Mouse (Mus musculus): Measurements from ENCODE around the gene Zdhhc13. TPM values are rescaled to one million over a fixed set of nuclear protein-coding genes. Genes with fewer than 3 reads are reported as not detected.
A peak's percentile ranks its signal among the peaks of the same experiment; 100 is the strongest.

The Zdhhc13 gene
- total RNA-seq, 4 experiments from 2014 or later, result 11.2 to 13.8 (median 12.7) TPM

DNA sequence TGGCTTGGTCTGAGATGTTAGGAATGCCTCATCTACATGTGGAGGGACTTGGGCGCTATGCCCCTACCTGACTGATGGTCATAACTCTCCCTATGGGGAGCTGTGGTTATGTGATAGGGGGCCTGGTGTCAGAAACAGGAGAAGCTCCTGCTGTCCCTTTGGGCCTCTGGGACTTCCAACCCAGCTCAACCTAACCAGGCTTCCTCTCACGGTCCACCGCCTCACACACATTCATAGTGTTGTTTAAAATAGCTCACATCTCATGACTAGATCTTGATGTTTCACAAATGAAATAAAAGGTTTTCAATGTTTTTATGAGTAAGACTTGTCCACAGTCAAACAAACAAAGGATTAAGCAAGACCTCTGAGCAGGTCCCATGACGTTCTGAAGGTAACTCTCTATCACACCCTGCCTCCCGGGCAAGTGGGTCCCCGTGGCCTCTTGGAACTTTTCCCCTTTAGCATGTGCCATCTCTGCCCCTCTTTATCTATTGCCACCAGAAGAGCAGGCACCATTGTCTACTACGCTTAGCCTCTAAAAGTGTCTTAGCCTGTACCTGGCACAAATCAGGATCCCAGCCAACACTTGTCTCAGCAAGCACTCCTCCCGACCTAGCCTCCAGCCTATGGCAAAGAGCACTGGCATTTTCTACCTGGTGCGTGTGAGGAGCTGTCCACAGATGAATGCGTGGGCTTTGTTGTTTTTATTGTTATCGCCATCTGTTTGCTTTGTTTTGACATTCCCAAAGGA, 3.9 kb upstream of the Zdhhc13 start:
- no peak for DNase-seq (ENCODE audit: low spot score)

DNA sequence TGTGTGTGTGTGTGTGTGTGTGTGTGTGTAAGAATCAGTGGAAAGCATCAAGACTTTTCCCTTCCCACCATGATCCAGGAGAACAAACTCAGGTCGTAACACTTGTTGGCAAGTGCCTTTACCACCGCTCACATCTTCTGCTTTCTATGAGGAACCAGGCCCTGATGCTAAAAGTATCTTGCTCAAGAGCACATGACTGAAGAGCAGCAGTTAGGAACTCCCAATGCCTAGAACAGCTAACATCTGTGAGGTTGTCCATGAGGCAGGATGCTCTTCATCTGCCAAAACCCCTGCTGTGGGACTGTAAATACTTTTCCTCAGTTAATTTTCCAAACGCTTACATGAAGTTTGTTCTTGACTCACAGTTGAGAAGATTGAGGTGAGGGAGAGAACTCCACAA, 455 bp upstream of the Zdhhc13 start:
- no peak for DNase-seq (ENCODE audit: low spot score)

- no peak for DNase-seq (ENCODE audit: low spot score)
Measured at GRCm38 (mm10) chr7:48790117-48790516, 1.3 kb downstream of the Zdhhc13 start.

DNA sequence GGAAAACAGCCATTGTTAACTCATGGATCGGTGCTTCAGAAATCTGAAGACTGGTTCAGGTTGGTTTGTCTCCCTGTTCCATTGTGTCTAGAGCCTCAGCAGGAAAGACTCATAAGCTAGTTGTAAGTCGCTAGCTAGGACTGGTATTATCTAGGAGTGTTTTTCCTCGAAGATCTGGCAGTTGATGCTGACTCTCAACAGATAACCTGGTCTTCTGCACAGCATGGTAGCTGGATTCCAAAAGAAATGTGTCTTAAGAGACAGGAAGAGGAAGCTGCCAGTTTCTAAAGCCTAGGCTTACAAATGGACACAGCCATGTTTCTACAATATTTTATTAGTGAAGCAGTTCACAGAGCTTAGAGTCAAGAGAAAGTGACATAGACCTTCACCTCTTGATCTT, 2.6 kb downstream of the Zdhhc13 start:
- DNase-seq (ENCODE audit: low spot score), result no peak

- no peak for DNase-seq (ENCODE audit: low spot score)
Measured at GRCm38 (mm10) chr7:48795130-48795529, 6.3 kb downstream of the Zdhhc13 start.

DNA sequence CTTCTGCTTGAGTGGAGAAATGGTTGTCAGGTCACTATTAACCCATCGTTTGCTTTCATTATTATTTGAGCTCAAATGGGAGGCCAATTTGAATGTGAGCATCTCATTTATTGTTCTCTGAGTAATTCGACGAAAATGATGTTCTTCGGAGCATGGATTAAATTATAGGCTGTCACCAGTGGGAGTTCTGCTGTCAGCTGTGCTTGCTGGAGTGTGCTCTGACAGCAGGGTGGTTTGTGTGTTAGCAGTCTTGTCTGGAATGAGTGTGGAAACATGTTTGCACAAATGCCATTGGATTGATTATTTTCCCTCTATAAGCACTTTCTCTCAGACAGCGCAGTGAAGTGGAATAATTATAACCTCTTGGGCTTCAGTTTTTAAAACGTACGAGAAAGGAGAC, 14.6 kb downstream of the Zdhhc13 start:
- no peak for DNase-seq (ENCODE audit: low spot score)

GRCm38 (mm10) chr7:48806587-48806986, 17.8 kb downstream of the Zdhhc13 start:
- no peak for DNase-seq (ENCODE audit: low spot score)

DNA sequence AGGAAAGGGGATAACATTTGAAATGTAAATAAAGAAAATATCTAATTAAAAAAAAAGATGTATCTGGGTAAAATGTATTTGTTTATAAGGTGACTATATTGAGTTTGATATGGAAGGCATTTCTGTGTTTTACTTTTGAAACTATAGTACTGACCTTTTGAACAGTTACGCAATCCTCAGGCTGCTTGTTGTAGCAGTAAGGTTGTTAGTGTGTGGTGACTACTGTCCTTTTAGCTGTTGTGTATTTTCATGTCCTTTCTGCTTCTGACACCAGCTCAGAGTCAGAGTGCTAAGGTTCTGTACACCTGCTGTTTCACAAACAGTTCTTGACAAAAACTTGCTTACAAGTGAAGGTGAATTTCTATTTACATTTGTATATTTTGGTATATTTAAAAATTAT, 21.8 kb downstream of the Zdhhc13 start:
- DNase-seq (ENCODE audit: low spot score), result no peak

- DNase-seq (ENCODE audit: low spot score), result no peak
Measured at GRCm38 (mm10) chr7:48812358-48812757, 23.6 kb downstream of the Zdhhc13 start.

DNA sequence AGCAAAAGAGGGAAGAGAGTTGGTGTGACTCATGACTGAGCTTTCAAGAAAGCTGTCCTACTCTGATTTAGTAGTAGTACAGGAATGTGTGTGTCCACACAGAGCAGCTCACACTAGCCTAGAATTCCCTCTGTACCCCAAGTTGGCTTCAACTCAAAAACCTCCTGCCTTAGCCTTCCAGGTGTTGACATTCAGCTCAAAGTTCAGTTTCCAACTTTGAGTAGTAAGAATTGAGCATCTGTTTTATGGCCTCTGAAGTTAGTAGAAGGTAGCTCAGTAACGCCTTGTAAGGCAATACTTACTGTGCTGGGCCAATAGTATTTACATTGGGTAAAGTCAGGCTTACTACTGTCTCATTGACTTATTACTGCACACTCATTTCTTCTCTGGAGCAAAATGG, 24.8 kb downstream of the Zdhhc13 start:
- DNase-seq (ENCODE audit: low spot score), result no peak

- no peak for DNase-seq (ENCODE audit: low spot score)
Measured at GRCm38 (mm10) chr7:48821654-48822053, 32.9 kb downstream of the Zdhhc13 start.

DNA sequence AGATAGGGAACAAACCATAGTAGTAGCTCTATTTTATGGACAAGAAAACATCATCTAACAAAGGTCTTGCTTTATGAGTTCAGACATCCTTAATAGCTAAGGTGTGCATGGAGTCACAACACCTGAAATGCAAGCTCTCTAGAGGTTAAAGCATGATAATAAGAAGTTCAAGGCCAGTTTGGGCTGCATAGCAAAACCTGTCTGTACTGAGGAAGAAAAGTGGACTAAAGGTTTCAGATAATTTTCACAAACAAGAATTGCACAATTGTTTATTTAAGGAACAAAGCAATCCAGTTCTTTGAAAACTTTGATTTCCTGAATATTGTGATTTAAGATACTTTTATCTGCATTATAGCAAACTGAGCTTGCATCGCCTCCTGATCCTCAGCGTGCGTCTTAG, 34.8 kb downstream of the Zdhhc13 start:
- no peak for DNase-seq (ENCODE audit: low spot score)

- DNase-seq (ENCODE audit: low spot score), result no peak
Measured at GRCm38 (mm10) chr7:48824671-48825070, 35.9 kb downstream of the Zdhhc13 start.

GRCm38 (mm10) chr7:48825170-48825569, 36.4 kb downstream of the Zdhhc13 start:
- no peak for DNase-seq (ENCODE audit: low spot score)

- DNase-seq (ENCODE audit: low spot score), result peak; percentile 64
Measured at GRCm38 (mm10) chr7:48829177-48829910, 40.5 kb downstream of the Zdhhc13 start.

GRCm38 (mm10) chr7:48830395-48830794, 41.6 kb downstream of the Zdhhc13 start:
- DNase-seq (ENCODE audit: low spot score), result no peak

DNA sequence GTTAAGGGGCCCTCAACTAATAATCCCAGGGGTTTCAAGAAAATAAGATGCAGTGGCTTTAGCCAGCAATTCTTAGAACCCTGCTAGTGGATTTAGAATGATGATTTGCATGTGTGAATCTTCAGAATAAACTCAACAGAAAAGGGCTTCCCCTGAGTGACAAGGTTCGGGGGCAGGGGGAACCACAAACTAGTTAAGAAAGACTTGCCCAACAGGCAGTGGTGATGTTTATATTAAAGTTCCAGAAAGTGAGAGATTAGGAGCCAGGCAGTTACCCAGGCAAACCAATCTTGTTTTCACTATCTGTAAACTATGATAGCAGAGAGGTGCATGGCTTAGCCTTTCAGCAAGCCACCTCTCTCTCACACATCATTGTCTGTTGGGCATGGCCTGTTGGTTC, 43.9 kb downstream of the Zdhhc13 start:
- DNase-seq (ENCODE audit: low spot score), result no peak

- no peak for DNase-seq (ENCODE audit: low spot score)
Measured at GRCm38 (mm10) chr7:48834371-48834970, 45.7 kb downstream of the Zdhhc13 start.

DNA sequence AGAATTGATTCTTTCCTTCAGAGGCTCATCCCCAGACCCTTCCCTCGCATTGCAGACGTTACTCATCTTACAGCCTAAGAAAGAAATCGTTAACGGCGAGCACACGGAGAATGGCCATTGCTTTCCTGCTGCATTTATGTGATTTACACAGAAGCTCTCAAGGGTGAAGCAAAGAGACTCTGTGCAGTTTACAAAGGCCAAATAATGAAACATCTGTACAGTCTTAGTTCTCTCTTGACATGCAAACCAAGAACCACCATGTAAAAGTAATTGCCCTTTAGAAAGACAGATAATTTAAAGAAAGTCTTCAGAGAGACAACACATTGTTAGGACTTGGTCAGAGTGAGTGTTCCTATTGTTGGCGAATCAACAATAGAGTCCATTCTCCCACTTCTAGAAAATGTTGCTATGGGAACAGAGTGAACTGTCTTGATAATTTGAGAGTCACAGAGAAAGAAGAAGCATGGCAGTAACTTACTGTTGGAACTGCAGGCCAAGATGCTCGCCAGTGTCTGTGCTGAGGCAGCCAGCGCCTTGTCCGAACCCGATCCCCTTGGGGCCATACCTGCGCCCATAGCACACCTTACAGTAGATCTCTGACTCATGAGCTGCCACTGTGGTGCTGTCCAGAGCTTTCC, 46.3 kb downstream of the Zdhhc13 start:
- DNase-seq (ENCODE audit: low spot score), result no peak

- DNase-seq (ENCODE audit: low spot score), result no peak
Measured at GRCm38 (mm10) chr7:48836949-48837348, 48.1 kb downstream of the Zdhhc13 start.

GRCm38 (mm10) chr7:48838434-48838833, 49.6 kb downstream of the Zdhhc13 start:
- no peak for DNase-seq (ENCODE audit: low spot score)

DNA sequence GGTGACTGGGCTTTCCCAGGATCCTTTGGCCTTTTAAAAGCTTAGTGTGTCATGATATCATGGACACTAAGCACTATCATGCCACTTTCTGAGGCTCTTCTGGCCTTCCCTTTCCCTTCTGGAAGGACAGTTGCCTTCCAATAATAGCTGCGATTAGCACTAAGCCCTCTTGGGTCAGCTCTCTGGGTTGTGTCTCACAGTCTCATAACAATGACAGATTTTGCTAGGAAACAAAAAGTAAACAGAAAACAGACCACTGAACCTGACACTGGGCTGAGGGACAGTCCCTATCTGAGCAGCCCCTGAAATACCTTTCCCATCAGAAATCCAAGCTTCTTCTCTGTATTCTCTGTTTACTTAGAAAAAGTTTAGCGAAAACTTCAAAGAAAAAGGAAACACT, 51.7 kb downstream of the Zdhhc13 start:
- no peak for DNase-seq (ENCODE audit: low spot score)

Measured in heart, adult 8-10 months (tissue).